Mouse (Mus musculus) mesoderm, embryonic 11.5 days (tissue): ENCODE measurements around the gene Kiz.

Experiments
- DNase-seq: peaks from one replicate; pipeline ENCODE4 v3.0.0-alpha.2; 2012; ENCODE audit warnings: low read depth, low spot score

Kiz gene

GRCm38 (mm10) chr2:146975453-146976028, 119.9 kb downstream of the Kiz start:
- DNase-seq = no peak

GRCm38 (mm10) chr2:146982786-146983185, 127.1 kb downstream of the Kiz start:
- DNase-seq = no peak

- no peak for DNase-seq
Observed at GRCm38 (mm10) chr2:146984831-146985230, 129.2 kb downstream of the Kiz start.

- no peak for DNase-seq
Observed at GRCm38 (mm10) chr2:146985807-146986206, 130.1 kb downstream of the Kiz start.

GRCm38 (mm10) chr2:146986429-146986828, 130.8 kb downstream of the Kiz start:
- no peak for DNase-seq

- no peak for DNase-seq
Observed at GRCm38 (mm10) chr2:147007265-147007664, 151.6 kb downstream of the Kiz start.

- DNase-seq = no peak
Observed at GRCm38 (mm10) chr2:147009084-147009483, 153.4 kb downstream of the Kiz start.

GRCm38 (mm10) chr2:147010141-147010540, 154.5 kb downstream of the Kiz start:
- DNase-seq = no peak

- DNase-seq = no peak
Observed at GRCm38 (mm10) chr2:147010952-147011351, 155.3 kb downstream of the Kiz start.

GRCm38 (mm10) chr2:147011474-147012140, 155.9 kb downstream of the Kiz start:
- DNase-seq = no peak

- DNase-seq = no peak
Observed at GRCm38 (mm10) chr2:147012141-147012622, 156.5 kb downstream of the Kiz start.

- DNase-seq = peak; percentile 96
Observed at GRCm38 (mm10) chr2:147012623-147013184, 157.0 kb downstream of the Kiz start, which contains the start of gene Xrn2. Gene Xrn2, plus strand, starts transcription at chr2:147012996.

GRCm38 (mm10) chr2:147013194-147013969, 157.7 kb downstream of the Kiz start:
- DNase-seq = peak; percentile 94

- no peak for DNase-seq
Observed at GRCm38 (mm10) chr2:147014101-147014886, 158.6 kb downstream of the Kiz start.
